Mouse (Mus musculus): ENCODE measurements around the gene Ythdc1. TPM values are rescaled to one million over a fixed set of nuclear protein-coding genes. Genes with fewer than 3 reads are reported as not detected.

The Ythdc1 gene
- 10 to 100 TPM in 1 of 2 experiments, 1 to 10 TPM in 1; 3.1 to 17.5 TPM for polyA plus RNA-seq (2012; fragmentation: generic; extraction: Trizol)

DNA sequence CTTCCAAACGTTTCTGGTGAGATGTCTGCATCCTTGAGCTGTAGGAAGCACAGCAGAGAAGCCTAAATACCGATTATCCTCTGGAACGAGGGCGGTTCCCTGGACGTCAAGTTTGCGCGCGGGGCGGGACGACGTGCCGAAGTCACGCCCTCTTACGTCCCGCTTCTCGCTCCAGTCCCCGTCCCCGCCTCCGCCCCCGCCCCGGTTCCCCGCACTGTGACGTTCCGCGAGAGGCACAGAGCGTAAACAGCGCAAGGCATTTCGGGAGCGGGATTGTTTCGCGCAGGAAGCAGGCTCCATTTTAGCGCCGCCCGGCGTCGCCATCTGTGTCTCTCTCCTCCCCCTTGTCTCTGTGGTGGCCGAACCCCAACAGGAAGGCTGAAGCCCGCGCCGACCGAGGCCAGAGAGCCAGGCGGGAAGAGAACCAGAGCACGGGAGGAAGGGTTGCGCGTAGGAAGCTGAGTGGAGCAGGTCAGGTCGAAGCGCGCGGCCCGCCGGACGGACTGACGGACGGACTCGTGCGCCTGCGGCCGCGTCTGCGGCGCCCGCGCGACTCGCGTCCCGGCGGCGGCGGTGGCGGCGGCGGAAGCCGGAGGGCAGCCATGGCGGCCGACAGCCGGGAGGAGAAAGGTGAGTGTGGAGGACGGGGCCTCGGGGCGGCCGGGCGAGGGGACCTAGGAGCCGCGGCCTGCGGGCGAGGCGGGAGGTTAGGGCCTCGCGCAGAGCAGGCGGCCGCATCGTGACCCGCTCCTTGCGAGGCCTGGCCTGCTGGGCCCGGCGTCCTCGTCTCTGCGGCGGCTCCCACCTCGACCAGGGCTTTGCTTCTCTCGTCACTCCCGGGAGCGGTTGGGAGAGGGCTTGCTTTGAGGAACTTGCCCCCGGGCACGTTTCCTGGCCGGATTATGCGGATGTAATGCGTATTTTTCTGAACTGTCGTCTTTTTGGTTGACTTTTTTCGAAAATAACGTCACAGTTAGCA, at the start of gene Ythdc1:
Gene Ythdc1, plus strand, starts transcription at position 260 of the 979 bp plus-strand sequence.

Other genes with a start within 250 kb of the Ythdc1 start
- not detected for gene Tmprss11f, start 171.8 kb upstream of the Ythdc1 start, polyA plus RNA-seq (2012; fragmentation: generic; extraction: Trizol)
- not detected for gene Tmprss11b, start 127.9 kb upstream of the Ythdc1 start, polyA plus RNA-seq (2012; fragmentation: generic; extraction: Trizol)
- gene Tmprss11e, start 58.4 kb upstream of the Ythdc1 start, polyA plus RNA-seq (2012; fragmentation: generic; extraction: Trizol), result not detected
- gene Ugt2b34, start 102.7 kb downstream of the Ythdc1 start, polyA plus RNA-seq (2012; fragmentation: generic; extraction: Trizol), result not detected
- gene Ugt2b1, start 122.3 kb downstream of the Ythdc1 start, polyA plus RNA-seq (2012; fragmentation: generic; extraction: Trizol), result not detected
- not detected for gene Ugt2b35, start 196.6 kb downstream of the Ythdc1 start, polyA plus RNA-seq (2012; fragmentation: generic; extraction: Trizol)